Comparison of ENCODE assay signal across 8 mouse cellular contexts in the genomic region with DNA sequence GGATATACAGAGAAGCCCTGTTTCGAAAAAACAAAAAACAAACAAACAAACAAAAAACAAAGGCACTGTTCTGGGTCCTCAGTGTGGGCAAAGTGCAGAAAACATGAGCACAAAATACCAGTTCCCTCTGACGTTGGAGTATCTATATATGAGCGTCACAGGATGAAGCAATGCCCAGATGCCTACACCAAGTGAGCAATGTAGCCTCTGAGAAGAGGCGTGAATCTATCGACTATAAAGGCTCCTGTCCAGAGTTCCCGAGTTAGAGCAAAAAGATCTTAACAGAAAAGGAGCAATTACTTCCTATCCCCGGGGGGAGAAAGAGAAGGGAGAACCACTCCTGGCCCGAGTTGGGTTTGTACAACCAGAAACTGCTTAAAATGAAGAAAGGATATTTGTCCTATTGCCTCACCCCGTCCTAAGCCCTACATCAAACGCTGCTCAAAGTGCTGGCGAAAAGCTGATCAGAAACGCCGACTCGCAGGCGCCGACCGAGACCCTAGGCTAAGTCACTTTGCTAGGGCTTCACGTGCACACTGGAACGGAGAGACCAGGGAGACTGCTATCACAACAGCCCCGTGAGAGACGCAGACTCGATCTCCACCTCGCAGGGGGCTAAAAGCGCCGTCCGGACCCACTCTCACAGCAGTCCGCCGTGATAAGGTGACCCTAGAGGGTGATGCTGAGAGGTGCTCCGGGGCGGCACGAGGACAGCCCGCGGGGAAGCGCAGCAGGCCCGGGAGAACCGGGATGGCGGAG. TPM values are rescaled to one million over a fixed set of nuclear protein-coding genes. Genes with fewer than 3 reads are reported as not detected.
DNase-seq lines count a peak whose midpoint lies in the region; ATAC-seq lines count a peak whose summit lies in the region.

No protein-coding gene starts in this region.

- peak; percentile 24; the same call in 1 of the 2 replicates for ATAC-seq in frontal cortex, adult (ENCODE audit: low TSS enrichment)
- ATAC-seq in common myeloid progenitor, adult 5-6 weeks (replicated peaks; ENCODE audit: low read depth, poor library complexity, severe bottlenecking), result peak; percentile 42
- ATAC-seq in inflammation-experienced regulatory T-cells, adult 6 months, result peak; percentile 23
- peak; percentile 16; the same call in 1 of the 2 replicates for ATAC-seq in monocyte, adult 5-6 weeks (replicated peaks; ENCODE audit: insufficient number of reproducible peaks, low FRiP score, low TSS enrichment, poor library complexity, severe bottlenecking)

- no peak for DNase-seq in frontal cortex, postnatal 36 days (ENCODE audit: low spot score in 2 of 2)
- peak; percentile 51 for DNase-seq in 3T3-L1 (ENCODE audit: low read depth, low spot score)
- DNase-seq in spleen, postnatal 14 days (ENCODE audit: low spot score in 2 of 2), result no peak
- DNase-seq in left cerebral cortex, postnatal 14 days (ENCODE audit: low spot score in 2 of 2), result no peak

- intact Hi-C loops in left cerebral cortex, postnatal 14 days (cut with DNase I), result no loop called here

RNA-seq across cellular contexts. Expression of a gene that starts 0.6 kb away (rescaled TPM):
- total RNA-seq in common myeloid progenitor, adult 5-6 weeks (2017), result 19.1 and 22.8 TPM in 2 replicates
- polyA plus RNA-seq in inflammation-experienced regulatory T-cells, adult 6 months (2017; shearing (Covaris generic)), result 10 to 100 TPM in 2 of 3 experiments, 1 to 10 TPM in 1; 8.5 to 11.7 (median 10.3) TPM
- total RNA-seq in monocyte, adult 5-6 weeks (2017), result 5.1 to 10.8 TPM (median 9.0 TPM) in 3 replicates
- total RNA-seq in left cerebral cortex, postnatal 14 days (2021), result 1 to 10 TPM; 7.3 to 8.0 TPM

RNA-seq across cellular contexts. Expression of a gene that starts 0.6 kb away (rescaled TPM):
- total RNA-seq in common myeloid progenitor, adult 5-6 weeks (2017), result 6.3 and 7.3 TPM in 2 replicates
- 10 to 100 TPM in 2 of 3 experiments, 1 to 10 TPM in 1; 8.0 to 11.1 (median 10.6) TPM for polyA plus RNA-seq in inflammation-experienced regulatory T-cells, adult 6 months (2017; shearing (Covaris generic))
- total RNA-seq in monocyte, adult 5-6 weeks (2017), result 2.9 to 5.1 TPM (median 3.5 TPM) in 3 replicates
- 1 to 10 TPM; 7.7 to 8.3 TPM for total RNA-seq in left cerebral cortex, postnatal 14 days (2021)

RNA-seq across cellular contexts. Expression of a gene that starts 13.3 kb away (rescaled TPM):
- 0.44 and 0.73 TPM in 2 replicates for total RNA-seq in common myeloid progenitor, adult 5-6 weeks (2017)
- under 1 TPM in 2 of 3 experiments, not detected in 1; 0.09 to 0.21 TPM for polyA plus RNA-seq in inflammation-experienced regulatory T-cells, adult 6 months (2017; shearing (Covaris generic))
- total RNA-seq in monocyte, adult 5-6 weeks (2017), result 0.29 to 0.95 TPM (median 0.85 TPM) in 3 replicates
- 10 to 100 TPM; 88.0 to 89.5 TPM for total RNA-seq in left cerebral cortex, postnatal 14 days (2021)

RNA-seq across cellular contexts. Expression of a gene that starts 35.2 kb away (rescaled TPM):
- total RNA-seq in common myeloid progenitor, adult 5-6 weeks (2017), result 87.6 and 107 TPM in 2 replicates
- polyA plus RNA-seq in inflammation-experienced regulatory T-cells, adult 6 months (2017; shearing (Covaris generic)), result 100 to 1,000 TPM in 2 of 3 experiments, 10 to 100 TPM in 1; 95.3 to 135 (median 134) TPM
- total RNA-seq in monocyte, adult 5-6 weeks (2017), result 79.9 to 114 TPM (median 86.8 TPM) in 3 replicates
- 10 to 100 TPM; 78.1 to 85.2 TPM for total RNA-seq in left cerebral cortex, postnatal 14 days (2021)

RNA-seq across cellular contexts. Expression of a gene that starts 38.2 kb away (rescaled TPM):
- total RNA-seq in common myeloid progenitor, adult 5-6 weeks (2017), result 69.0 and 86.0 TPM in 2 replicates
- 10 to 100 TPM; 37.0 to 51.3 (median 51.2) TPM for polyA plus RNA-seq in inflammation-experienced regulatory T-cells, adult 6 months (2017; shearing (Covaris generic))
- 33.0 to 47.1 TPM (median 41.8 TPM) in 3 replicates for total RNA-seq in monocyte, adult 5-6 weeks (2017)
- 10 to 100 TPM; 40.4 to 41.9 TPM for total RNA-seq in left cerebral cortex, postnatal 14 days (2021)

Comparison
In these comparisons a context has a peak if more than half of its experiments do, and no peak if none do; other contexts are left out.
1. RNA of a gene that starts 13.3 kb away (total RNA-seq): 88.0 to 89.5 TPM in left cerebral cortex, postnatal 14 days; 0.29 to 0.95 TPM in monocyte, adult 5-6 weeks and 0.44 to 0.73 TPM in common myeloid progenitor, adult 5-6 weeks; every median in the first group is over 10 times any median in the second.
2. Peak in every context shown above with its lines, with median percentiles within 50 percentile points of each other: ATAC-seq.